Mouse (Mus musculus) spleen, postnatal 4 days (tissue): ENCODE measurements around the gene Gimap1.
A peak's percentile ranks its signal among the peaks of the same experiment; 100 is the strongest.

Experiments used
- DNase-seq, 2 experiments: peaks; one replicate each; pipeline ENCODE4 v3.0.0; 2022; ENCODE audit warnings: low spot score in 2 of 2

Gene Gimap1

GRCm38 (mm10) chr6:48739780-48740055, 864 bp downstream of the Gimap1 start:
- DNase-seq = no peak

- no peak for DNase-seq
These were observed 1.8 kb downstream of the Gimap1 start for GRCm38 (mm10) chr6:48740501-48741169.

- no peak for DNase-seq
These were observed 2.4 kb downstream of the Gimap1 start for GRCm38 (mm10) chr6:48741273-48741672.

- no peak for DNase-seq
These were observed 2.9 kb downstream of the Gimap1 start for GRCm38 (mm10) chr6:48741711-48742206.

GRCm38 (mm10) chr6:48742422-48743351, 3.8 kb downstream of the Gimap1 start:
- peak in 1 of 2 experiments; percentile 60 for DNase-seq

GRCm38 (mm10) chr6:48745490-48745889, 6.6 kb downstream of the Gimap1 start:
- no peak for DNase-seq

- peak; percentile 62 to 75 for DNase-seq
These were observed 7.4 kb downstream of the Gimap1 start, which contains the start of gene Gimap5 for GRCm38 (mm10) chr6:48745959-48746889. Gimap5 (plus strand) TSS chr6:48746197.

GRCm38 (mm10) chr6:48747091-48747966, 8.5 kb downstream of the Gimap1 start:
- DNase-seq = no peak

- DNase-seq = no peak
These were observed 24.9 kb downstream of the Gimap1 start for GRCm38 (mm10) chr6:48763567-48764270.

- DNase-seq = no peak
These were observed 25.6 kb downstream of the Gimap1 start for GRCm38 (mm10) chr6:48764496-48764895.

GRCm38 (mm10) chr6:48768178-48768869, 29.5 kb downstream of the Gimap1 start:
- DNase-seq = peak in 1 of 2 experiments; percentile 29

- no peak for DNase-seq
These were observed 30.1 kb downstream of the Gimap1 start for GRCm38 (mm10) chr6:48768933-48769332.

- DNase-seq = no peak
These were observed 31.8 kb downstream of the Gimap1 start, which contains the start of gene Gimap3 for GRCm38 (mm10) chr6:48770696-48771095. Gimap3 (minus strand) TSS chr6:48770851.

GRCm38 (mm10) chr6:48772030-48772429, 33.2 kb downstream of the Gimap1 start:
- peak; percentile 68 to 91 for DNase-seq

GRCm38 (mm10) chr6:48784406-48784805, 45.6 kb downstream of the Gimap1 start:
- no peak for DNase-seq

- no peak for DNase-seq
These were observed 46.3 kb downstream of the Gimap1 start for GRCm38 (mm10) chr6:48785189-48785588.

- DNase-seq = no peak
These were observed 46.7 kb downstream of the Gimap1 start for GRCm38 (mm10) chr6:48785601-48786000.

GRCm38 (mm10) chr6:48787867-48788266, 49.0 kb downstream of the Gimap1 start:
- no peak for DNase-seq
